Mouse (Mus musculus) limb, embryonic 14.5 days (tissue): Measurements from ENCODE around the gene Snn. TPM values are rescaled to one million over a fixed set of nuclear protein-coding genes. Genes with fewer than 3 reads are reported as not detected.

Experiments
- ATAC-seq: fragments of 200-750 bp; cut with Nextera tagmentation; 2 replicates; pipeline ENCODE4 v1.8.0; 2017; ENCODE audit warnings: low read depth, moderate number of reproducible peaks, moderate TSS enrichment; ENCODE audit not compliant: low FRiP score
- DNase-seq: peaks from one replicate; pipeline ENCODE4 v3.0.0-alpha.2; 2015; ENCODE audit warnings: low spot score
- H3K27ac ChIP-seq: fragments of 300-500 bp; sonication (generic); replicated peaks from 2 replicates; pipeline ENCODE4 v1.5.1; 2014; ENCODE audit warnings: low read depth, mild to moderate bottlenecking, low read length, moderate library complexity, mixed read lengths
- H3K27me3 ChIP-seq: fragments of 300-500 bp; sonication (generic); 2 replicates; pipeline ENCODE4 v1.6.1; 2014; ENCODE audit warnings: low read length, mixed read lengths; ENCODE audit not compliant: control insufficient read depth, insufficient read depth
- H3K36me3 ChIP-seq: fragments of 300-500 bp; sonication (generic); 2 replicates; pipeline ENCODE4 v1.6.1; 2014; ENCODE audit warnings: mild to moderate bottlenecking, low read length, moderate library complexity, mixed read lengths; ENCODE audit not compliant: control insufficient read depth, insufficient read depth
- H3K4me1 ChIP-seq: fragments of 300-500 bp; sonication (generic); 2 replicates; pipeline ENCODE4 v1.6.1; 2014; ENCODE audit warnings: antibody characterized with exemption, low read length, mixed read lengths; ENCODE audit not compliant: control insufficient read depth, insufficient read depth
- H3K4me2 ChIP-seq: fragments of 300-500 bp; sonication (generic); replicated peaks from 2 replicates; pipeline ENCODE4 v1.6.1; 2014; ENCODE audit warnings: low read depth, mild to moderate bottlenecking, low read length, moderate library complexity; ENCODE audit not compliant: severe bottlenecking
- H3K4me3 ChIP-seq: fragments of 300-500 bp; sonication (generic); replicated peaks from 2 replicates; pipeline ENCODE4 v1.5.1; 2014; ENCODE audit warnings: low read length
- H3K9ac ChIP-seq: fragments of 300-500 bp; sonication (generic); 2 replicates; pipeline ENCODE4 v1.6.1; 2014; ENCODE audit warnings: mild to moderate bottlenecking, low read depth, low read length, moderate library complexity; ENCODE audit not compliant: severe bottlenecking
- H3K9me3 ChIP-seq: fragments of 300-500 bp; sonication (generic); 2 replicates; pipeline ENCODE4 v1.6.1; 2016; ENCODE audit warnings: low read length; ENCODE audit not compliant: control insufficient read depth
- POLR2A ChIP-seq: fragments of 200-500 bp; IDR thresholded peaks from 2 replicates; pipeline ENCODE4 v1.8.0; 2012; ENCODE audit warnings: inconsistent platforms, mild to moderate bottlenecking, moderate library complexity, borderline replicate concordance; ENCODE audit not compliant: insufficient read depth, insufficient read length; ENCODE audit errors: extremely low read depth
- WGBS: fragments of 180-500 bp; shearing (Covaris S2); extraction: QIAGEN DNeasy Blood & Tissue Kit; methylation state at CpG from one replicate; pipeline ENCODE4 v1.1.7; 2014; 5-methylcytosine and 5-hydroxymethylcytosine counted together
- polyA plus RNA-seq, 2 experiments: library from polyadenylated mRNA; depleted of rRNA in 1 of 2; stranded (reverse) in 1 of 2; unstranded in 1 of 2; fragments of >200 nt; fragmentation: Nextera tagmentation in 1 of 2; extraction: Ambion mirVana in 1 of 2; gene quantifications; 2 replicates each; pipeline versions ENCODE4 v1.2.1 to v1.2.3; 2012 to 2014

Snn gene
- polyA plus RNA-seq, 2 experiments: 45.2 to 59.7 TPM

- DNase-seq (no peak), ATAC-seq (no peak)
- Histone ChIP-seq H3K36me3 (no peaks in the 10 kb centered on the region), H3K4me1 (no peaks in the 10 kb centered on the region), H3K4me3 (no peak overlapping the region), H3K9me3 (no peaks in the 10 kb centered on the region), H3K4me2 (no peak overlapping the region), H3K27ac (no peak overlapping the region), H3K9ac (no peak overlapping the region), H3K27me3 (no peaks in the 10 kb centered on the region)
- no peak for TF ChIP-seq POLR2A
- WGBS: 68% methylated on average over 2 of the region's 2 CpGs
These were observed 10.5 kb upstream of the Snn start for GRCm38 (mm10) chr16:11050226-11050625.

- Histone ChIP-seq H3K9ac (no peak overlapping the region), H3K4me3 (no peak overlapping the region), H3K4me2 (no peak overlapping the region), H3K4me1 (no peaks in the 10 kb centered on the region), H3K27me3 (no peaks in the 10 kb centered on the region), H3K27ac (no peak overlapping the region), H3K9me3 (no peaks in the 10 kb centered on the region), H3K36me3 (no peaks in the 10 kb centered on the region)
- TF ChIP-seq POLR2A: no peak
- DNase-seq: no peak
- ATAC-seq: no peak
- 94% methylated on average over 11 of the region's 11 CpGs for WGBS
These were observed 9.6 kb upstream of the Snn start for GRCm38 (mm10) chr16:11051134-11051533.

- Histone ChIP-seq H3K9ac (no peak overlapping the region), H3K4me3 (no peak overlapping the region), H3K36me3 (no peaks in the 10 kb centered on the region), H3K4me1 (no peaks in the 10 kb centered on the region), H3K4me2 (no peak overlapping the region), H3K9me3 (no peaks in the 10 kb centered on the region), H3K27me3 (no peaks in the 10 kb centered on the region), H3K27ac (no peak overlapping the region)
- WGBS: 70% methylated on average over 6 of the region's 6 CpGs
- ATAC-seq: no peak
- no peak for TF ChIP-seq POLR2A
- no peak for DNase-seq
These were observed 6.3 kb upstream of the Snn start for GRCm38 (mm10) chr16:11054409-11054808.

- ATAC-seq (no peak), DNase-seq (no peak)
- Histone ChIP-seq H3K27me3 (no peaks in the 10 kb centered on the region), H3K9me3 (no peaks in the 10 kb centered on the region), H3K4me3 (no peak overlapping the region), H3K9ac (no peak overlapping the region), H3K27ac (no peak overlapping the region), H3K4me2 (no peak overlapping the region), H3K36me3 (no peaks in the 10 kb centered on the region), H3K4me1 (no peaks in the 10 kb centered on the region)
- no peak for TF ChIP-seq POLR2A
- WGBS: 81% methylated on average over 6 of the region's 6 CpGs
These were observed 5.9 kb upstream of the Snn start for GRCm38 (mm10) chr16:11054871-11055270.

- Histone ChIP-seq H3K36me3 (no peaks in the 10 kb centered on the region), H3K27me3 (no peaks in the 10 kb centered on the region), H3K9ac (no peak overlapping the region), H3K9me3 (no peaks in the 10 kb centered on the region), H3K4me3 (no peak overlapping the region), H3K27ac (no peak overlapping the region), H3K4me1 (no peaks in the 10 kb centered on the region), H3K4me2 (no peak overlapping the region)
- WGBS: 63% methylated on average over 5 of the region's 5 CpGs
- no peak for TF ChIP-seq POLR2A
- ATAC-seq (no peak), DNase-seq (no peak)
These were observed 4.8 kb upstream of the Snn start for GRCm38 (mm10) chr16:11055916-11056315.

GRCm38 (mm10) chr16:11062794-11063721 lies 2.3 kb downstream of the Snn start:
- Histone ChIP-seq H3K27ac (peak overlapping the region; percentile 78), H3K27me3 (no peaks in the 10 kb centered on the region), H3K9ac (peak overlapping the region; percentile 40; the same call in 1 of the 2 replicates), H3K4me2 (no peak overlapping the region), H3K4me1 (peaks cover 28% of the 10 kb centered on the region), H3K4me3 (no peak overlapping the region), H3K9me3 (no peaks in the 10 kb centered on the region), H3K36me3 (no peaks in the 10 kb centered on the region)
- 21% methylated on average over 13 of the region's 13 CpGs for WGBS
- ATAC-seq (no peak), DNase-seq (peak; percentile 60)
- no peak for TF ChIP-seq POLR2A
